7 mouse cellular contexts compared by ENCODE assay signal in genomic region chr6:119489765-119490164, GRCm38 (mm10). TPM values are rescaled to one million over a fixed set of nuclear protein-coding genes. Genes with fewer than 3 reads are reported as not detected.
A peak's percentile ranks its signal among the peaks of the same experiment; 100 is the strongest.
DNase-seq lines count a peak whose midpoint lies in the region; ATAC-seq and TF ChIP-seq lines count a peak whose summit lies in the region.

No protein-coding gene starts in this region.

- no peaks in the 10 kb centered on the region for H3K27me3 ChIP-seq in lung, embryonic 14.5 days (ENCODE audit: insufficient read depth, low read length)
- no peaks in the 10 kb centered on the region for H3K27me3 ChIP-seq in embryonic facial prominence, embryonic 13.5 days
- peaks cover 29% of the 10 kb centered on the region for H3K27me3 ChIP-seq in midbrain, embryonic 10.5 days (ENCODE audit: low read depth, poor library complexity, severe bottlenecking)

- H3K27ac ChIP-seq in lung, embryonic 14.5 days (ENCODE audit: low read depth): no peak overlapping the region
- H3K27ac ChIP-seq in embryonic facial prominence, embryonic 13.5 days: no peak overlapping the region
- H3K27ac ChIP-seq in midbrain, embryonic 10.5 days (replicated peaks): peak overlapping the region; percentile 86

- H3K9me3 ChIP-seq in lung, embryonic 14.5 days (ENCODE audit: low read depth, low read length): no peaks in the 10 kb centered on the region
- no peaks in the 10 kb centered on the region for H3K9me3 ChIP-seq in embryonic facial prominence, embryonic 13.5 days
- peaks cover 6% of the 10 kb centered on the region; the same call in 1 of the 2 replicates for H3K9me3 ChIP-seq in midbrain, embryonic 10.5 days (replicated peaks)

- H3K4me2 ChIP-seq in lung, embryonic 14.5 days: no peak overlapping the region
- peak overlapping the region; percentile 49 for H3K4me2 ChIP-seq in embryonic facial prominence, embryonic 13.5 days

- H3K9ac ChIP-seq in lung, embryonic 14.5 days: no peak overlapping the region
- no peak overlapping the region for H3K9ac ChIP-seq in embryonic facial prominence, embryonic 13.5 days

- peak; percentile 92 for DNase-seq in lung, embryonic 14.5 days
- DNase-seq in lung, postnatal 25 days (ENCODE audit: low spot score): no peak
- DNase-seq in T-cell, adult 2 months (ENCODE audit: low spot score): peak; percentile 61
- DNase-seq in hindlimb bud, embryonic 11.5 days (ENCODE audit: extremely low spot score, low read depth, low spot score): peak; percentile 73
- peak; percentile 74 for DNase-seq in midbrain, embryonic 10.5 days (ENCODE audit: low spot score)
- peak; percentile 73 for DNase-seq in thymus, postnatal 4 days

- H3K36me3 ChIP-seq in lung, embryonic 14.5 days (ENCODE audit: insufficient read depth): peaks cover 5% of the 10 kb centered on the region; the same call in 1 of the 2 replicates
- peaks cover 3% of the 10 kb centered on the region for H3K36me3 ChIP-seq in embryonic facial prominence, embryonic 13.5 days
- H3K36me3 ChIP-seq in midbrain, embryonic 10.5 days: peaks cover 1% of the 10 kb centered on the region; the same call in 1 of the 2 replicates

- peak; percentile 69 for ATAC-seq in lung, embryonic 14.5 days (ENCODE audit: insufficient read depth)
- ATAC-seq in embryonic facial prominence, embryonic 13.5 days (ENCODE audit: insufficient number of reproducible peaks, insufficient read depth, low FRiP score, low TSS enrichment, low read depth): no peak

- no peaks in the 10 kb centered on the region for H3K4me1 ChIP-seq in lung, embryonic 14.5 days (ENCODE audit: insufficient read depth)
- peaks cover 32% of the 10 kb centered on the region for H3K4me1 ChIP-seq in embryonic facial prominence, embryonic 13.5 days
- peaks cover 60% of the 10 kb centered on the region for H3K4me1 ChIP-seq in midbrain, embryonic 10.5 days

- WGBS in lung, embryonic 14.5 days: 8% methylated on average over 5 of the region's 5 CpGs
- WGBS in embryonic facial prominence, embryonic 13.5 days: 3% methylated on average over 5 of the region's 5 CpGs
- WGBS in midbrain, embryonic 10.5 days: 8% methylated on average over 5 of the region's 5 CpGs

- peak; percentile 77 for TF ChIP-seq CTCF in lung, embryonic 14.5 days (IDR thresholded peaks at IDR 0.05; ENCODE audit: low read depth)

- H3K4me3 ChIP-seq in lung, embryonic 14.5 days (ENCODE audit: low read depth, low read length): no peak overlapping the region
- H3K4me3 ChIP-seq in embryonic facial prominence, embryonic 13.5 days: no peak overlapping the region
- peak overlapping the region; percentile 41; the same call in 1 of the 2 replicates for H3K4me3 ChIP-seq in midbrain, embryonic 10.5 days

RNA-seq across cellular contexts. Expression of gene Fbxl14, which starts 10.3 kb away (rescaled TPM):
- 6.0 and 6.2 TPM in 2 replicates for polyA plus RNA-seq in lung, embryonic 14.5 days (2014; fragmentation: Nextera tagmentation; extraction: Ambion mirVana)
- 3.2 and 3.8 TPM in 2 replicates for polyA plus RNA-seq in embryonic facial prominence, embryonic 13.5 days (2015; fragmentation: Nextera tagmentation; extraction: Ambion mirVana)
- polyA plus RNA-seq in midbrain, embryonic 10.5 days (2016; fragmentation: Nextera tagmentation; extraction: Ambion mirVana): 2.9 and 3.4 TPM in 2 replicates

RNA-seq across cellular contexts. Expression of gene Wnt5b, which starts 54.4 kb away (rescaled TPM):
- polyA plus RNA-seq in lung, embryonic 14.5 days (2014; fragmentation: Nextera tagmentation; extraction: Ambion mirVana): 6.8 and 7.4 TPM in 2 replicates
- 11.1 TPM in 2 replicates for polyA plus RNA-seq in embryonic facial prominence, embryonic 13.5 days (2015; fragmentation: Nextera tagmentation; extraction: Ambion mirVana)
- 15.3 and 19.0 TPM in 2 replicates for polyA plus RNA-seq in midbrain, embryonic 10.5 days (2016; fragmentation: Nextera tagmentation; extraction: Ambion mirVana)
